Mouse (Mus musculus) bone marrow macrophage, adult 2 months (primary cell): Measurements from ENCODE around the gene Cplx3.

ENCODE experiments used
- CTCF ChIP-seq: IDR thresholded peaks from 2 replicates; pipeline ENCODE4 v1.5.1; 2012; ENCODE audit warnings: low read depth, mild to moderate bottlenecking, low read length, moderate library complexity
- POLR2A ChIP-seq: IDR thresholded peaks from 2 replicates; pipeline ENCODE4 v1.6.1; 2012; ENCODE audit warnings: mild to moderate bottlenecking, low read depth, low read length, borderline replicate concordance

DNA sequence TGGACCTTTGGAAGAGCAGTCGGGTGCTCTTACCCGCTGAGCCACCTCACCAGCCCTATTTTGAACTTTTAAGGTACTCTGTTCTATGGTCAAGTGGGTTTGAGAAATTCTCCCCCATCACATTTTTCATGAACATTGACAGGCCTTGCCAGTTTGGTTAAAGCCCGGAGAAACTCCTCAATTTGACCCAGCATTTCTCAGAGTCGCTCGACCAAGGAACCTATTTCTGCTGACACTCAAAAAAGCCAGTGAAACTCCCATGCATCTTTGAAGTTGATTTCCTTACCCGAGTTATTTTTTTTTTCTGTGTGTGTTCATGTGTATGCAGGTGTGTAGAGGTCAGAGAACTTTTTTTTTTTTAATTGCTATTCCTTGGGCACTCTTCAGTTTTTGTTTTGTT lies 41.5 kb downstream of the Cplx3 start:
- TF ChIP-seq CTCF (no peak), POLR2A (no peak)
